Mouse (Mus musculus) lung, adult 2 months (tissue): ENCODE data around the gene Ncapd2.

Experiments
- CTCF ChIP-seq: fragments of 200-500 bp; IDR thresholded peaks from 2 replicates; pipeline ENCODE4 v1.5.1; 2011; ENCODE audit warnings: mild to moderate bottlenecking, low read length, control low read depth; ENCODE audit not compliant: insufficient read depth
- POLR2A ChIP-seq: fragments of 200-500 bp; IDR thresholded peaks from 2 replicates; pipeline ENCODE4 v1.6.1; 2011; ENCODE audit warnings: low read depth, mild to moderate bottlenecking, control low read depth, low read length, borderline replicate concordance; ENCODE audit errors: extremely low read depth

DNA sequence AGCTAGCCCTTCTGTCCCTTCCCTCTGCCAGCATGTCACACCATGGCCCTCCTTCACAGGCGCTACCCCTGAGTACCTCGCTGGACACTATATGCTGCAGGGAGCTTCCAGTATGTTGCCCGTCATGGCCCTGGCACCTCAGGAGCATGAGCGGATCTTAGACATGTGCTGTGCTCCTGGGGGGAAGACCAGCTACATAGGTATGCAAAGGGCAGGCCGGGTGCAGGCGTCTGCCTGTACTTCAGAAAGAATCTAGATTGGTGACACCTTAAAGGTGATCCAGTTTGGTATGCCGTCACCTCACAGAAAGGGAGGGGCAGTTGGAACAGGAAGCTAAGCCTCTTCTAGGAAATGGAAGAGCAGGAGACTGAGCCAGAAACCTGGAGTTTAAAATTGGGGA is 51.8 kb downstream of the Ncapd2 start:
- TF ChIP-seq CTCF (no peak), POLR2A (no peak)
